Mouse (Mus musculus) lung, postnatal 0 days (tissue): ENCODE data around the gene Bcl2l12. TPM values are rescaled to one million over a fixed set of nuclear protein-coding genes. Genes with fewer than 3 reads are reported as not detected.
A peak's percentile ranks its signal among the peaks of the same experiment; 100 is the strongest.

ENCODE experiments used
- ATAC-seq: fragments of 200-750 bp; cut with Nextera tagmentation; 2 replicates; pipeline ENCODE4 v1.8.0; 2017; ENCODE audit warnings: moderate library complexity
- DNase-seq: peaks from one replicate; pipeline ENCODE4 v3.0.0-alpha.2; 2016; ENCODE audit warnings: low spot score
- H3K27ac ChIP-seq: fragments of 300-500 bp; sonication (generic); 2 replicates; pipeline ENCODE4 v1.5.1; 2014; ENCODE audit warnings: antibody characterized with exemption, mild to moderate bottlenecking, low read length, mixed read lengths
- H3K27me3 ChIP-seq: fragments of 300-500 bp; sonication (generic); replicated peaks from 2 replicates; pipeline ENCODE4 v1.6.1; 2014; ENCODE audit warnings: low read length, mixed read lengths; ENCODE audit not compliant: insufficient read depth
- H3K36me3 ChIP-seq: fragments of 300-500 bp; sonication (generic); 2 replicates; pipeline ENCODE4 v1.6.1; 2014; ENCODE audit warnings: low read length, mixed read lengths; ENCODE audit not compliant: insufficient read depth
- H3K4me1 ChIP-seq: fragments of 300-500 bp; sonication (generic); 2 replicates; pipeline ENCODE4 v1.6.1; 2014; ENCODE audit warnings: antibody characterized with exemption, low read depth, low read length, mixed read lengths; ENCODE audit not compliant: insufficient read depth
- H3K4me2 ChIP-seq: fragments of 300-500 bp; sonication (generic); replicated peaks from 2 replicates; pipeline ENCODE4 v1.6.1; 2014; ENCODE audit warnings: low read depth, mild to moderate bottlenecking, low read length, moderate library complexity, mixed read lengths
- H3K4me3 ChIP-seq: fragments of 300-500 bp; sonication (generic); 2 replicates; pipeline ENCODE4 v1.5.1; 2014; ENCODE audit warnings: low read depth, low read length
- H3K9ac ChIP-seq: fragments of 300-500 bp; sonication (generic); replicated peaks from 2 replicates; pipeline ENCODE4 v1.6.1; 2014; ENCODE audit warnings: low read depth, mild to moderate bottlenecking
- H3K9me3 ChIP-seq: fragments of 300-500 bp; sonication (generic); 2 replicates; pipeline ENCODE4 v1.6.1; 2016; ENCODE audit warnings: low read length, mixed read lengths
- CTCF ChIP-seq: IDR thresholded peaks from 2 replicates; pipeline ENCODE4 v1.5.1; 2016; ENCODE audit warnings: antibody characterized with exemption, mild to moderate bottlenecking
- EP300 ChIP-seq: IDR thresholded peaks from 2 replicates; pipeline ENCODE4 v1.6.1; 2016; ENCODE audit warnings: antibody characterized with exemption, mild to moderate bottlenecking, control low read depth
- WGBS: fragments of 180-500 bp; shearing (Covaris S2); extraction: QIAGEN DNeasy Blood & Tissue Kit; methylation state at CpG from one replicate; pipeline ENCODE4 v1.1.7; 2014; 5-methylcytosine and 5-hydroxymethylcytosine counted together
- polyA plus RNA-seq: library from polyadenylated mRNA; unstranded; fragments of >200 nt; fragmentation: Nextera tagmentation; extraction: Ambion mirVana; gene quantifications from 2 replicates; pipeline ENCODE4 v1.2.1, GENCODE M21; 2015

The Bcl2l12 gene
- polyA plus RNA-seq, 1 experiment from 2014 or later: 29.0 TPM

DNA sequence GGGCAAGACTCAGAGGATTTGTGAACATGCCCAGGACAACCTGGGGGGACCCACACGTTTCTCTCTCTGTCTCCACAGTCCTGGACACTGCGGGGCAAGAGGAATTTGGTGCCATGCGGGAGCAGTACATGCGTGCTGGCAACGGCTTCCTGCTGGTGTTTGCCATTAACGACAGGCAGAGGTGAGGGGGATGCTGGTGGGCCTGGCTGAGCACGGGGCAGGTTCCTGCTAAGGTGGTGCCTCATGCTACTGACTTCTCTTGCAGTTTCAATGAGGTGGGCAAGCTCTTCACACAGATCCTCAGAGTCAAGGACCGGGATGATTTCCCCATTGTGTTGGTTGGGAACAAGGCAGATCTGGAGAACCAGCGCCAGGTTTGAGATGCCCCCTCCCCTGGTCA is 21.7 kb upstream of the Bcl2l12 start:
- TF ChIP-seq EP300 (no peak), CTCF (no peak)
- 0 out of 2 replicates have a peak, but pooled peaks cover 5% of the 10 kb centered on the region for H3K4me1 ChIP-seq
- no peaks in the 10 kb centered on the region for H3K9me3 ChIP-seq
- H3K4me2 ChIP-seq: no peak overlapping the region
- WGBS: 62% methylated on average over 9 of the region's 9 CpGs
- no peaks in the 10 kb centered on the region for H3K27me3 ChIP-seq
- no peak overlapping the region for H3K9ac ChIP-seq
- DNase-seq (no peak), ATAC-seq (no peak)
- H3K36me3 ChIP-seq: peaks cover 6% of the 10 kb centered on the region; the same call in 1 of the 2 replicates
- H3K27ac ChIP-seq: no peak overlapping the region
- no peak overlapping the region for H3K4me3 ChIP-seq

DNA sequence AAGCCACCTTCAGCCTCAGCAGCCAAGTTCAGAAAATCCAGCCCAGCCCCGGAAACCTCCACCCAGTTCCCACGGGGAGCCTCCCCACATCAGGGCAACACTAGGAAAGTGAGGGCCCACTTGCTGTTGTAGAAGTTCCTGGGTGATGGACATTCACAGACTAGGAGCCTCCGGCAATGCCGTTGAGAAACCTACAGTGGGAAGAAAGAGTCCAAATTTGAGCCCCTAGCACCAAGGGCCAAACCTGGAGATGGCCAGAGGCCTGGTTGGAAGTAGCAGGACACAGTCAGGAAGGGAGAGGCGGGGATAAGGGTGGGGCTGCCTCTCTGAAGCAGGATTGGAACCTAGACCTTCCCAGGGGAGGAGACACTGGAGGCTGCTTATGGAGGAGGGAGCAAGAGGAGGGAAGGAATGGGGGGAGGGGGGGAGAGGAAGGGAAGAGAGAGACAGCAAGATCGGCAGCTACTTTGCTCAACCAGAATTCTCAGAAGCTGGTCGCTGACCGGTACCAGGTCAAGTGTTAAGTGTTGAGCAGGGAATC is 20.6 kb upstream of the Bcl2l12 start:
- Histone ChIP-seq H3K27me3 (no peaks in the 10 kb centered on the region), H3K9me3 (no peaks in the 10 kb centered on the region), H3K4me2 (peak overlapping the region; percentile 59), H3K4me1 (0 out of 2 replicates have a peak, but pooled peaks cover 5% of the 10 kb centered on the region), H3K36me3 (peaks cover 6% of the 10 kb centered on the region; the same call in 1 of the 2 replicates), H3K27ac (peak overlapping the region; percentile 93), H3K4me3 (peak overlapping the region; percentile 60), H3K9ac (peak overlapping the region; percentile 46; the same call in 1 of the 2 replicates)
- WGBS: 15% methylated on average over 8 of the region's 8 CpGs
- DNase-seq (peak; percentile 92), ATAC-seq (no peak)
- TF ChIP-seq CTCF: no peak
- peak; percentile 64 for TF ChIP-seq EP300

GRCm38 (mm10) chr7:45017242-45018061 is 18.9 kb upstream of the Bcl2l12 start, which contains the start of gene Rras:
Gene Rras (plus strand): TSS chr7:45017961.
- DNase-seq: peak; percentile 100
- H3K4me2 ChIP-seq: peak within 1 kb of the TSS; percentile 59
- H3K27ac ChIP-seq: peak within 1 kb of the TSS; percentile 100
- TF ChIP-seq CTCF (peak; percentile 54), EP300 (peak; percentile 85)
- 0 out of 2 replicates have a peak, but pooled peaks cover 5% of the 10 kb centered on the region for H3K4me1 ChIP-seq
- H3K4me3 ChIP-seq: peak within 1 kb of the TSS; percentile 75
- H3K9me3 ChIP-seq: no peaks in the 10 kb centered on the region
- peaks cover 6% of the 10 kb centered on the region; the same call in 1 of the 2 replicates for H3K36me3 ChIP-seq
- H3K9ac ChIP-seq: peak within 1 kb of the TSS; percentile 62
- peak; percentile 89 for ATAC-seq
- H3K27me3 ChIP-seq: no peaks in the 10 kb centered on the region
- 2% methylated on average over 33 of the region's 36 CpGs for WGBS

- ATAC-seq (no peak), DNase-seq (no peak)
- H3K4me3 ChIP-seq: peak overlapping the region; percentile 75
- no peaks in the 10 kb centered on the region for H3K9me3 ChIP-seq
- TF ChIP-seq CTCF (no peak), EP300 (no peak)
- H3K9ac ChIP-seq: peak overlapping the region; percentile 62
- no peaks in the 10 kb centered on the region for H3K27me3 ChIP-seq
- H3K4me2 ChIP-seq: peak overlapping the region; percentile 55
- whole genome bisulfite sequencing: 2% methylated on average over 4 of the region's 4 CpGs
- H3K36me3 ChIP-seq: peaks cover 7% of the 10 kb centered on the region; the same call in 1 of the 2 replicates
- peak overlapping the region; percentile 100 for H3K27ac ChIP-seq
- H3K4me1 ChIP-seq: 0 out of 2 replicates have a peak, but pooled peaks cover 5% of the 10 kb centered on the region
These were observed 18.2 kb upstream of the Bcl2l12 start for GRCm38 (mm10) chr7:45016761-45017160.

GRCm38 (mm10) chr7:45015957-45016612 is 17.6 kb upstream of the Bcl2l12 start, which contains the start of gene Scaf1:
Gene Scaf1 (minus strand): TSS chr7:45016363.
- Histone ChIP-seq H3K9ac (peak within 1 kb of the TSS; percentile 91), H3K4me1 (0 out of 2 replicates have a peak, but pooled peaks cover 5% of the 10 kb centered on the region), H3K27ac (peak within 1 kb of the TSS; percentile 100), H3K4me3 (peak within 1 kb of the TSS; percentile 75), H3K36me3 (peaks cover 10% of the 10 kb centered on the region; the same call in 1 of the 2 replicates), H3K27me3 (no peaks in the 10 kb centered on the region), H3K9me3 (no peaks in the 10 kb centered on the region), H3K4me2 (peak within 1 kb of the TSS; percentile 76)
- peak; percentile 99 for DNase-seq
- ATAC-seq: peak; percentile 79
- no peak; the same call in 1 of the 2 replicates for TF ChIP-seq EP300
- no peak for TF ChIP-seq CTCF
- under 1% methylated on average over 54 of the region's 69 CpGs for WGBS
